8 mouse cellular contexts compared by ENCODE assay signal in genomic region chrX:102070591-102071471, GRCm38 (mm10). TPM values are rescaled to one million over a fixed set of nuclear protein-coding genes. Genes with fewer than 3 reads are reported as not detected.
A peak's percentile ranks its signal among the peaks of the same experiment; 100 is the strongest.
DNase-seq lines count a peak whose midpoint lies in the region; ATAC-seq and TF ChIP-seq lines count a peak whose summit lies in the region.

Gene Rtl5, minus strand, starts transcription at chrX:102071304.

- no peaks in the 10 kb centered on the region for H3K9me3 ChIP-seq in ES-E14 (ENCODE audit: control insufficient read depth, insufficient read depth, low read depth, low read length)
- H3K9me3 ChIP-seq in forebrain, postnatal 0 days (ENCODE audit: low read length): no peaks in the 10 kb centered on the region
- H3K9me3 ChIP-seq in lung, embryonic 14.5 days (ENCODE audit: low read depth, low read length): no peaks in the 10 kb centered on the region

- H3K9ac ChIP-seq in ES-E14 (ENCODE audit: insufficient read depth, low read depth, low read length, poor library complexity, severe bottlenecking): peak within 1 kb of the TSS; percentile 34; the same call in 1 of the 2 replicates
- H3K9ac ChIP-seq in forebrain, postnatal 0 days: peak within 1 kb of the TSS; percentile 61
- H3K9ac ChIP-seq in lung, embryonic 14.5 days: peak within 1 kb of the TSS; percentile 55

- 0 out of 4 replicates have a peak, but pooled peaks cover 0 to 3% of the 10 kb centered on the region in 2 experiments for H3K4me1 ChIP-seq in ES-E14 (ENCODE audit: control insufficient read depth in 2 of 2, insufficient read depth in 2 of 2, low read length in 2 of 2, poor library complexity in 1 of 2)
- no peaks in the 10 kb centered on the region for H3K4me1 ChIP-seq in forebrain, postnatal 0 days (ENCODE audit: insufficient read depth)
- H3K4me1 ChIP-seq in lung, embryonic 14.5 days (ENCODE audit: insufficient read depth): no peaks in the 10 kb centered on the region
- peaks cover 29% of the 10 kb centered on the region for H3K4me1 ChIP-seq in olfactory bulb, adult 2 months (ENCODE audit: control insufficient read depth, insufficient read depth, low read length)

- intact Hi-C loops in heart, postnatal 36 days (cut with DNase I): loop anchor here (2.0 to 5.0 kb wide), 2 partner anchors 48 to 116 kb away; partner anchors contain the start of genes Pin4 and Rps4x

- peak within 1 kb of the TSS; percentile 52 to 66 for H3K4me3 ChIP-seq in ES-E14 (ENCODE audit: insufficient read depth in 1 of 2, low read depth in 1 of 2, low read length in 2 of 2, poor library complexity in 1 of 2, severe bottlenecking in 1 of 2)
- H3K4me3 ChIP-seq in forebrain, postnatal 0 days (ENCODE audit: low read depth, low read length): peak within 1 kb of the TSS; percentile 47
- H3K4me3 ChIP-seq in lung, embryonic 14.5 days (ENCODE audit: low read depth, low read length): peak within 1 kb of the TSS; percentile 48
- H3K4me3 ChIP-seq in olfactory bulb, adult 2 months (ENCODE audit: insufficient read depth, low read depth, low read length): peak within 1 kb of the TSS; percentile 58

- no peaks in the 10 kb centered on the region for H3K36me3 ChIP-seq in ES-E14 (ENCODE audit: control insufficient read depth, insufficient read depth, low read length, poor library complexity, severe bottlenecking)
- H3K36me3 ChIP-seq in forebrain, postnatal 0 days (ENCODE audit: insufficient read depth): no peaks in the 10 kb centered on the region
- H3K36me3 ChIP-seq in lung, embryonic 14.5 days (ENCODE audit: insufficient read depth): no peaks in the 10 kb centered on the region

- no peak; the same call in 1 of the 2 replicates for TF ChIP-seq CTCF in forebrain, postnatal 0 days (IDR thresholded peaks at IDR 0.05; ENCODE audit: low read depth)
- no peak for TF ChIP-seq CTCF in lung, embryonic 14.5 days (IDR thresholded peaks at IDR 0.05; ENCODE audit: low read depth)
- TF ChIP-seq CTCF in olfactory bulb, adult 2 months (IDR thresholded peaks at IDR 0.05; ENCODE audit: insufficient read depth, low read depth, low read length): no peak

- no peaks in the 10 kb centered on the region for H3K27me3 ChIP-seq in forebrain, postnatal 0 days (ENCODE audit: insufficient read depth, low read length)
- no peaks in the 10 kb centered on the region for H3K27me3 ChIP-seq in lung, embryonic 14.5 days (ENCODE audit: insufficient read depth, low read length)

- peak within 1 kb of the TSS; percentile 55 for H3K4me2 ChIP-seq in forebrain, postnatal 0 days (ENCODE audit: low read depth)
- peak within 1 kb of the TSS; percentile 69 for H3K4me2 ChIP-seq in lung, embryonic 14.5 days

- ATAC-seq in forebrain, postnatal 0 days: peak; percentile 98
- ATAC-seq in lung, embryonic 14.5 days (ENCODE audit: insufficient read depth): peak; percentile 95

- in situ Hi-C loops in ES-E14 (cut with MboI; ENCODE audit: low sequenced_read_pairs in 2 of 2, unreplicated experiment in 2 of 2): no loop called here

- no peak within 1 kb of the TSS for H3K27ac ChIP-seq in ES-E14 (ENCODE audit: insufficient read depth, low read depth, low read length, poor library complexity, severe bottlenecking)
- H3K27ac ChIP-seq in forebrain, postnatal 0 days (ENCODE audit: low read depth, low read length): peak within 1 kb of the TSS; percentile 73
- peak within 1 kb of the TSS; percentile 70 for H3K27ac ChIP-seq in lung, embryonic 14.5 days (ENCODE audit: low read depth)
- H3K27ac ChIP-seq in olfactory bulb, adult 2 months (ENCODE audit: insufficient read depth, low read depth, low read length): peak within 1 kb of the TSS; percentile 80

- DNase-seq in ES-E14 (ENCODE audit: low read depth, low spot score): peak; percentile 37
- peak; percentile 37 for DNase-seq in cerebellum, adult 11 months
- peak; percentile 93 for DNase-seq in forebrain, postnatal 0 days
- peak; percentile 55 to 61 for DNase-seq in heart, postnatal 36 days
- DNase-seq in layer of hippocampus, adult 8-10 months (ENCODE audit: low spot score in 2 of 2): peak; percentile 67 to 79
- peak; percentile 92 for DNase-seq in lung, embryonic 14.5 days
- DNase-seq in thymus, postnatal 14 days: peak; percentile 74

- peak; percentile 33; the same call in 1 of the 2 replicates for TF ChIP-seq POLR2A in olfactory bulb, adult 2 months (IDR thresholded peaks at IDR 0.05; ENCODE audit: insufficient read depth, low read depth, low read length)

- 27% methylated on average over 61 of the region's 61 CpGs for WGBS in forebrain, postnatal 0 days
- WGBS in lung, embryonic 14.5 days: 14% methylated on average over 55 of the region's 61 CpGs
- 21% methylated on average over 60 of the region's 61 CpGs for WGBS in olfactory bulb, adult 2 months

TF ChIP-seq in ES-E14, 5 proteins besides CTCF, POLR2A, EP300 and RAD21:
- TF ChIP-seq ZNF384 (IDR thresholded peaks at IDR 0.05; ENCODE audit: low read depth, low read length): no peak
- no peak for TF ChIP-seq CHD2 (IDR thresholded peaks at IDR 0.05; ENCODE audit: low read depth, low read length)
- TF ChIP-seq MAFK (IDR thresholded peaks at IDR 0.05; ENCODE audit: insufficient read depth, low read depth, low read length): no peak
- no peak for TF ChIP-seq HCFC1 (IDR thresholded peaks at IDR 0.05; ENCODE audit: borderline replicate concordance, insufficient read depth, low read length)
- no peak for TF ChIP-seq ZC3H11A (IDR thresholded peaks at IDR 0.05; ENCODE audit: borderline replicate concordance, low read depth, low read length)

RNA-seq across cellular contexts. Expression of gene Rtl5, which starts in this region (rescaled TPM):
- 0.26 and 0.54 TPM in 2 replicates for total RNA-seq in ES-E14 (2012; rRNA removed)
- total RNA-seq in forebrain, postnatal 0 days (2014; rRNA removed): 25.5 and 39.5 TPM in 2 replicates
- 2.5 and 6.0 TPM in 2 replicates for polyA plus RNA-seq in forebrain, postnatal 0 days (2015; fragmentation: Nextera tagmentation; extraction: Ambion mirVana)
- total RNA-seq in heart, postnatal 36 days (2021): 1 to 10 TPM; 2.5 to 2.6 TPM
- 10 to 100 TPM in 3 of 4 experiments, 1 to 10 TPM in 1; 9.6 to 15.4 (median 13.0) TPM for total RNA-seq in layer of hippocampus, adult 8-10 months (2022)
- polyA plus RNA-seq in lung, embryonic 14.5 days (2014; fragmentation: Nextera tagmentation; extraction: Ambion mirVana): 1.1 and 1.2 TPM in 2 replicates
- not detected in 2 replicates for polyA plus RNA-seq in olfactory bulb, adult 2 months (2012; ENCODE audit: insufficient read depth, insufficient read length, low replicate concordance, missing spikeins)

Comparison
In these comparisons a context has a peak if more than half of its experiments do, and no peak if none do; other contexts are left out.
1. Peak in DNase-seq, H3K4me3 ChIP-seq and H3K9ac ChIP-seq in ES-E14; RNA of the gene not detected or under 1 TPM.
2. DNase-seq: peak in every context shown above with its lines; median percentile 93 in forebrain, postnatal 0 days; 92 in lung, embryonic 14.5 days; 74 in thymus, postnatal 14 days; 73 in layer of hippocampus, adult 8-10 months; 58 in heart, postnatal 36 days; 37 in ES-E14; 37 in cerebellum, adult 11 months.